Mouse (Mus musculus) liver, adult (tissue): Measurements from ENCODE around the gene Mtmr4.

Experiments used
- GATA4 ChIP-seq: IDR thresholded peaks from 2 replicates; pipeline ENCODE4 v1.6.1; 2014; ENCODE audit warnings: mild to moderate bottlenecking, low read length; ENCODE audit not compliant: insufficient replicate concordance

Mtmr4 gene

DNA sequence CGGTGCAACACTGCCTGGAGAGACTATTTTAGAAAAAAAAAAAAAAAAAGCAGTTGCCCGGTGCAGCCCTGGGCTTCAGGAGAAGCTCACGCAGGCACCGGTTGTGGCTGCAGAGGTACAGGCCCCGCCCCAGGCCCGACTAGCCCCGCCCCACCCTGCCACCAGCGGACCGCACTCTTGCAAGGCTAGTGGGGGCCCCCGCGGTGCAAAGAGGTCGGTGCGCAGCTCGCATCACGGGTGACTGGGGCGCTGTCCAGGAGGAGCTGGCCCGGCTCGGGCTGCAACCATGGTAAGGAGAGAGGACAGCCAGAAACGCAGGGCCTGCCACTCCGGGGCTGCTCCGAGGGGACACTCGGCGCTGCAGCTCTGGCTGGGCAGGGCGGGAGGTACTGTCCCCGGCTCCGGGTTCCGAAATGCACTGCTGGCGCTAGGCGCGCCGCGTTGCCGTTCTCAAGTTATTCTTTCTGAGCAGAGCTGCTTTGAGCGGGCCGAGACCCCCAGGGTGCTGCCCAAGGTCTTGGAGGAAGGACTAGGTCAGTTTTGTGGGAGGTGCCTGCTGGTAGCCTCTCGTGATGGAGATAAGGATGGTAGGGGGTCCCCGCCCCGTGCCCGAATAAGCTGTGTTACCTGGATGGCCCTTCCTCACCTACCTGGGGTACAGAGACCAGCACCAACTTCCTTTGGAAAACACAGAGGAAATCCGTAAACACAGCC is 13.6 kb upstream of the Mtmr4 start:
- TF ChIP-seq GATA4: peak; percentile 7; the same call in 1 of the 2 replicates

DNA sequence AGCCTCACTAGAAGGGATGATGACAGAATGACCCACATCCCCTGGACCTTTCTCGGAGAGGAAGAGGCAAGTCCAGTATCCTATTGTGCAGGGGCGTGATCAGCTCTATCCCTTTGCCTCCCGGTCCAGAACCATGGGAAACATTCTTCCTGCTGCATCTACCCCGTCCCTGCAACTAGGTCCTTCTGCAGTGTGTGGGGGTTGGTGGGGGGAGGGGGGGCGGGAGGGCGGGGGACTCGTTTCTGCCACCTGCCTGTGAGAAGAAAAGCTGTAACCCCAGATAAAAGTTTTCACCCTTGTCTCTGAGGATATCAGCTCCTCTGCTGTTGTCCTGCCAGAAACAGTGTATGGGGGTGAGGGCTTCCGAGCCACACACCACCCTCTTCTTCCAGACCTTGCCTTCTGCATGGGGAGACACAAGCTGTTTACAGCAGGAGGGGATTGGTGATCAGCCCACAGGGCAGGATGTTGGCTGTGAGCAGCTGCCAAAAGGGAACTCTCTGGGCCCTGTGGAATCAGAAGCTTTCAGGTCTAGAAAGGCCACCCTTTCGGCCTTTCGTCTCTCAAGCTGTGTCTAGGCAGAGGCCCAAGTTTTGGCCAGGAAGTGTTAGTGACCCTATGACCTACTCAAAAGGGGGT is 12.9 kb upstream of the Mtmr4 start:
- TF ChIP-seq GATA4: no peak; the same call in 1 of the 2 replicates

DNA sequence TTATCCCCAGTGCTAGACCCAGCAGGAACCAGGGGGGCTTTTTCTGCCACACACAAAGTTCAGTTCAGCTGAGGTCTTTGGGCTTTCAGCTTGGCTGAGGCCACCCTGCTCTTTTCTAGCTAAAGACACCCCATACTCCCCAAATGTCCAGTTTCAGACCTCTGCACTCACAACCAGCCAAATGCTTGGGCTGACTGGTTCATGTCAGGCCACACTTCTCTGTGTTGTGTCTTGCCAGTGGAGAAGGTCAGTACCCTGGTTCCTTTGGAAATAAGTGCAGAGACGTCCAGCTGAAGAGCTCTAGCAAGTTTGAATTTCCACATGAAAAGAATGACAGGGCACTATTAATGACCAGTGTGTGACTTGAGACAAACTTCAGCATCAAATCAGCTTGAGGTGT is 12.2 kb upstream of the Mtmr4 start:
- no peak for TF ChIP-seq GATA4

DNA sequence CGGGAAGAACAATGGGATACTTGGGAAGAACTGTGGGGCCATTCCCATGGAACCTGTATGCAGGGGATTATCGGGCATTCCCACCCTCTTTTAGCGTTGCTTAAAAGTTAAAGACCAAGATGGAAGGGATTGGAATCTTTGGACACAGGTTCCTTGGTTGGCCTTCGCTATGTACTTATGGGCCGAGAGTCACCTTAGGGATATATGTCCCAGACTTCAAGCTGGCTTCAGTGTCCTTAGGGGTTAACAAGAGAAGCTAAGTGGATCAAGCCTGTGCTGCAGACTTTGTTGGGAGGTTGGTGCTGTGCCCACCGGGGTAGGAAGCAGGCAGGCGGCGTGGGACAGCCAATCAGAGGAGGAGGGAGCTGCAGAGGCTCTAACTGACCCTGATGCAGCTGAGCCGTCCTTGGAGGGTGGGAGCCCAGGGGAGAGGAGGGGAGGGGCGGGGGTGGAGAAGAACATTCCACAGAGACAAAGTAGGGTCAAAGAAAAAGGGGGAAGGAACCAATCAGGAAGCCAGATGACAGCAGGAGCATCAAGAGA is 11.3 kb upstream of the Mtmr4 start:
- no peak for TF ChIP-seq GATA4

DNA sequence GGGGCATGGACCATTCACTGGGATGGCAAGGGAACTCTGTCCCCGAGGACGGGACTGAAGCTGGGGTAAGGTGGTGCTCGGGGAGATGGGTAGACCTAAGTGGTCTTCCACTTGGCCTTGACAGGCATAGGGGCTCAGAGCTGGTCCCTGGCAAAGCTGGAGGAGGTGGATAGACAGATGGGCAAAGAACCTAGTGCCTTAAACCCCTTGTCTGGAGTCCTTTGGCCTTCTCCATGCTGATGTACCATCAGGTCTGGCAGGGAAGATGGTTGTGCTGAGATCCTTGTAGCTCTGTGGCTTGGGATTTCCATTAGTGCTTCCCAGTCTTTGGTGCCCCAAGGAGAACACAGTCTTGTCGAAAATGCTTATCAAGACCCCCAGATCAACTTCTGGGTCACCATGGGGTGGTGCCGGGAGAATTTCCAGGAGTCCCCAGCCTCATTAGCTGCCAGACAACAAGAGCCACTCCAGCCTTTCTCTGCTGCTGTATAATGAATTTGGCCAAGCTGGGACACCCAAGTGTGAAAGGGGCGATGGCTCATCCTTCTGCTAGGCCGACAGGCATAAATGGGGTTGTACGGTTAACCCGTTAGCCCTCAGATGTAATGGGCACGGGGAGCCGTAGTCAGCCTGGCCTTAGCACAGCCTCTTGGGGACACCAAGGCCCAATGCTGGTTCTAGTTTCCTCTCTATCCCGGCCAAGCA is 10.6 kb upstream of the Mtmr4 start:
- no peak for TF ChIP-seq GATA4

DNA sequence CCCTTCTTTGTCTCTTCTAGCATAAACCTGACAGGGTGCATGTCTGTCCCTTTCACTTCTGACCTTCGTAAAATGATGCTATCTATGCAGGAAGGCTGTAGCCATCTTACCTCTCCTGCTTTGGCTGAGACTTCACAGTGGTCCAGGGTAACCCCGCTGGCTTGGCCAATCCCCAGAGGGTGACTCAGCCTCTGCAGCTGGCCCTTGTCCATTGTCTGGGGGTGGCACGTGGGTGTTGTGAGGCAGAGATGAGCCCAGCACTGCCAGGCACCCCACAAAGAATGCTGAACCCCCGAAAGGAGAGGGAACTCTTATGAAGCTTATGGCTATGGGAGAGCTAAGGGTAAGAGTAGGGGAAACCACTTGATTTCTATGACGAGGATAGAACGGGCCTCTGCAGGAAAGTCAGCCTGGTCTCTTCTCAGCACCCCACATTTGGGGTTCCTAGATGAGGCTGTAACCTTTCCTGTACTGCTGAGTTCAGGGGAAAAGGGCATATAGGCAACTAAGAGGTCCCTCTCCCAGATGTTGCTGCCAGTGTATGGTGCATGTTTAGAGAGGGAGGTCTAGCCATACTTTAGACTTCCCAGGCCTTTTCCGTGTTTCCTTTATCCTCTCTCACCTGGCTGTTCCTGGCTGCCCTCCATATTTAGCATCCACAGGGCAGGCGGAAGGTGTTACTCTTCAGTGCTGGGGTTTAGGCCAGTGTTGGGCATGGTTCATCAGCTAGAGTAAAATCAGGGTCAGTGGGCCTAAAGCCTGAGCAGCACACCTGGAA is 9.8 kb upstream of the Mtmr4 start:
- TF ChIP-seq GATA4: no peak

DNA sequence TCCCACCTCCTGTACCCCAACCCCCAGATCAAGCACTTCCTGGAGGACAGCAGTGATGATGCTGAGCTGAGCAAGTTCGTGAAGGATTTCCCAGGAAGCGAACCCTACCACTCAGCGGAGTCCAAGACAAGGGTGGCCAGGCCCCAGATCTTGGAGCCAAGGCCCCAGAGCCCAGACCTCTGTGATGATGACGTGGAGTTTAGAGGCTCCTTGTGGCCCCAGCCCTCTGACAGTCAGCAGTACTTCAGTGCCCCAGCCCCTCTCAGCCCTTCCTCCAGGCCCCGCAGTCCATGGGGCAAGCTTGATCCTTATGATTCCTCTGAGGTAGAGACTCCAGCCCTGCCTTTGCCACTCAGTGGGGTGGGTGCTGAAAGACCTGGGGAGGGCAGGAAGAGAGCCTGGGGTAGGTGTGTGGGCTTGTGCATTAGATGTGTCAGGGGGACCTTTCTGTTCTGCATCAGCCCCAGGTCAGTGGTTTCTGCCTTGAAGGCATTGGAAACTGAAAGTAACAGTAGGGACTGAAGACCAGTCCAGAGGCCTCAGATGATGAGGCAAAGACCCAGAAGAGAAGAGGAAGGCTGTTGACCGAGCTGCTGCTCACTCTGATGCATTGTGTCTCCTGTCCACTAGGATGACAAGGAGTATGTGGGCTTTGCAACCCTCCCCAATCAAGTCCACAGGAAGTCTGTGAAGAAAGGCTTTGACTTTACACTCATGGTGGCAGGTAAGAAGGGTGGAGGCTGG is 8.5 kb upstream of the Mtmr4 start:
- TF ChIP-seq GATA4: no peak

DNA sequence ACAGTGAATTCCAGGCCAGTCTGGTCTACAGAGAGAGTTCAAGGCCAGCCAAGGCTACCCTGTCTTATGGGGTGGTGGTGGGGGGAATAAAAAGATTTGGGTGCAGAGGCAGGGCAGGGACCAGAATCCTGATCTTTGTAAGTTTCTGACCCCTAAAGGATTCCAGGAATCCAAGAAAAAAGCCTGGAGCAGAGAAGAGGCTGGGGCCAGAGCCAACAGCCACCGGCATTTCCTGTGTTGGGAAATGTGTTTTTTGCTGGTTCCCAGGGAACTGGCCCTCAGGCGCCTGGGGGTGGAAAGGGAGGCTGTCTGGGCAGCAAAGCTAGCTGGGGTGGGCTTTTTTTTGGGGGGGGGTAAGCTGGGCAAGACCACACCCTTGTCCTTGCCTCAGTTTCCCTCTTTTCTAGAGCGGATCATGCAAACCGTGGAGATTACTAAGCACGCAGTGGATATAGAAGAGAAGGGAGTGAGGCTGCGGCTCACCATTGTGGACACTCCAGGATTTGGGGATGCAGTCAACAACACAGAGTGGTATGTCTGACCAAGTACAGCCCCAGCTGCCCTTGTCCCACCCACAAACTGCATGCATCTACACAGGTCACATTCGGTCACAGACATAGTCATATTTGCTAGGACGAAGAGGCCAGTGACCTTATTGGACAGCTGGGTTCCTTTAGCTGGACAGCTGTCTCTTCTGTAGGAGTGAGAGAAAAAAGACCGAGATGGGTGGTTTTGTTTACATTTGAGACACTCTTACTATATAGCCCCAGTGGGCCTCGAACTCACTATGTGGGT is 7.1 kb upstream of the Mtmr4 start:
- TF ChIP-seq GATA4: no peak

DNA sequence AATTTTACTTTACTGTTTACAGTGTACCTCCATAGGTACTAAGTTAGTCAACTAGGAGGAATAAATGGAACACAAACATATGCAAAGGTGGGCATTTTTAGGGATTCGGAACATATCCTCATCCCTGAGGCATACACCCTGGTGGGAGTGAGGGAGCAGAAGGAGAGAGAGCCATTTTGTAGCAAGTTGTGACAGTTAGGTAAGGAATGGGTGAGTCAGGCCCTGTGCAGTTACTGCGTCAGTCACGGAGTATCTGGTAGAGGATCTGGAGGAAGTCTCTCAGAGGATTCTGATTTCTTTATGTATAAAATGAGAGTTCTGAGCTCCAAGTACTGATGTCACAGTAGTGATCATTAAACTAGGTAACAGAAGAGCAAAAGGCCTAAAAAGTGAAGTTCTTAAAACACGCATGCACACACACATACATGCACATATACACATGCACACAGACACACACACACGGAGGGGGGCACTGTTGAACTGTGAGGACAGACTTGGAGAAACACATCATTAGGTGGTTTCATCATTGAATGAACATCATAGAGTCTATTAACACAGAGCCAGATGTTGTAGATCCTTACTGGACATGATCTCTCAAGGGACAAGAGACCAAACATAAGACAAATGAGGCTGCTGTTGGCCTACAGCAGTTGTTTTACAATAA is 4.6 kb upstream of the Mtmr4 start:
- TF ChIP-seq GATA4: no peak

DNA sequence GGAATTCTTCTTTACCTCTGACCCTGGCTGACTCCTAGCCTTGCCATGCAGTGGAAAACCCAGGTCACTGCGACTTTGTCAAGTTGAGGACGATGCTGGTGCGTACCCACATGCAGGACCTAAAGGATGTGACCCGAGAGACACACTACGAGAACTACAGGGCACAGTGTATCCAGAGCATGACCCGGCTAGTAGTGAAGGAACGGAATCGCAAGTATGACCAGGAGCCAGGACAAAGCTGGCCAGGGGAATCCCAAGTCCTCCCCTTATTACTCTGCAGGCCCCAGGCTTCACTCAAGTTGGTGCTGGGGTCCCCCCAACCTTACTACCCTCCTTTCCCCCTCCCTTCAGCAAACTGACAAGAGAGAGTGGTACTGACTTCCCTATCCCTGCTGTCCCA is 2.4 kb upstream of the Mtmr4 start:
- TF ChIP-seq GATA4: no peak

DNA sequence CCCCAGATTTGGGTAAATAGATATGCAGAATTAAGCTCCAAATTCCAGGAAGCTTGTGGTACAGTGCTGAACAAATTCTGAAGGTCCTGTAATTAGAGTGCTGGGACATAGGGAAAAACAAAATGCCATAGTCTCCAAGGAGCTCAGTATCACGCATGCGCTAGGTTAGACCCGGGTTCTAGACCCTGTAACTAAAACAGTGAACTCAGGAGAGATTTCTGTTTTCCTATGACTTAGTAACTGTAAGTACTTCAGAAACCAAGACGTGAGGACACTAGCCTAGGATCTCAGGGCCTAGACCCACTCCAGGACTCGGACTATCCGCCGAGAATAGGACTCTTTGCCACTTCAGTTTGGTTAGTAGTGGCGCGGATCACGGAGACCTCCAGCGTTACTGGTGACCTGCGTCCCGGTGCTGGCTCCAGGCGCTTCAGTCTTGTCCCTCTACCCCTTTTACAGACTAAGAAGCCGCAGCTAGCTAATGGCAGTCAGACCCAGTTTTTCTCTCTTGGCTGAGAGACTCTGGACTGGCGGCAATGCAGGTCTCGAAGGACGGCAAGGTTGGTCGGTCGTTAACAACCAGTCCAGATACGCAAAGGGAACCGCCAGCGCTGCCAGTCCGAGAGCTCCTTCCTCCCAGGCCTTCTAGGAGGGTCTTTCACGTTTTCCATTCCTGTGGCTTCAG is 979 bp upstream of the Mtmr4 start:
- TF ChIP-seq GATA4: no peak

DNA sequence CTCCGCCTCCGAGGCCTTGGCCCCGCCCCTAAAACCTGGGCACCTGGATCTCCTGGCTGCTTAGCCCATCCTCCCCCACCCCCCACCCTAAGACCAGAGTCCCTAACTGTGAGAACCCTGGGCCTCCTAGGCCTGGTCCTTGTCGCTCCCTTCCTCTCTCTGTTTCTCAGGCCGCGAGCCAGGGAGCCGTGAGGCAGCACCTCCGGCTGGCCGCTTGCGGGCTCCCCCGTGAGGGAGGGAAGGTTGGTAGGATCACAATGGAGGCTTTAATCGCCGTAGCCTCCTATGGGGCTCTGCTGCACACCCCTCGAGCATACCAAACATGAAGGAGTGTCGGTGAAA is 363 bp downstream of the Mtmr4 start:
- no peak for TF ChIP-seq GATA4
